Mouse (Mus musculus): Measurements from ENCODE around the gene Foxj3. TPM values are rescaled to one million over a fixed set of nuclear protein-coding genes. Genes with fewer than 3 reads are reported as not detected.

Gene Foxj3
- total and polyA plus RNA-seq, 3 experiments, result 12.5 to 51.8 (median 27.0) TPM

DNA sequence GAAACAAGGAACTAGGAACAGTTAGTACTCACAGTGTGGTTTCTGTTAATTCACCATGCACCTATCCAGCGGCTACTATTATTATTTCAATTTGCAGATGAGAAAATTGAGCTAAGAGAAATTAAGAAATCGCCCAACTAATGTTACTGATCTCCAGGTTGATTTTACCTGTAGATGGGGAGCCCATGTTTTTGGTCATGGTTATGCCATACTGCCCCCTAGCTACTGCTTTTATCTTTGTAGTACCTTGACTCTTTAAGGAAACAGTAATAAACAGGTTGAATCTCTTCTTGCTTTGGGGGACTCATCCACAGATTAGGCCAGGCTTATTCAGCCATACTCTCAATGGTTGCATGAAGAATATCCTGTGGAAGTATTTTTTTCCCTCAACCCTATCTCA lies 5.0 kb upstream of the Foxj3 start:
- Histone ChIP-seq H3K9me3 (replicated peaks) (no peaks in the 10 kb centered on the region), H3K4me3 (ENCODE audit: low read depth, low read length) (no peak overlapping the region), H3K27me3 (ENCODE audit: insufficient read depth, low read length) (peaks cover 9% of the 10 kb centered on the region; the same call in 1 of the 2 replicates), H3K36me3 (replicated peaks) (no peaks in the 10 kb centered on the region), H3K4me1 (ENCODE audit: insufficient read depth, low read depth, low read length) (peaks cover 3% of the 10 kb centered on the region; the same call in 1 of the 2 replicates)
- ATAC-seq (ENCODE audit: extremely low read depth, insufficient number of reproducible peaks, low FRiP score, poor library complexity, severe bottlenecking), result no peak
- TF ChIP-seq POLR2AphosphoS5 (IDR thresholded peaks at IDR 0.05; ENCODE audit: insufficient replicate concordance, low read depth, low read length) (no peak), CTCF (IDR thresholded peaks at IDR 0.05; ENCODE audit: low read depth, low read length) (no peak), TAL1 (conservative IDR thresholded peaks at IDR 0.05; ENCODE audit: low read depth, low read length) (no peak), GATA2 (IDR thresholded peaks at IDR 0.05; ENCODE audit: borderline replicate concordance, low read depth, low read length) (no peak), GATA1 (IDR thresholded peaks at IDR 0.05; ENCODE audit: borderline replicate concordance, low read length) (no peak)
- no peak for DNase-seq (ENCODE audit: low spot score)

DNA sequence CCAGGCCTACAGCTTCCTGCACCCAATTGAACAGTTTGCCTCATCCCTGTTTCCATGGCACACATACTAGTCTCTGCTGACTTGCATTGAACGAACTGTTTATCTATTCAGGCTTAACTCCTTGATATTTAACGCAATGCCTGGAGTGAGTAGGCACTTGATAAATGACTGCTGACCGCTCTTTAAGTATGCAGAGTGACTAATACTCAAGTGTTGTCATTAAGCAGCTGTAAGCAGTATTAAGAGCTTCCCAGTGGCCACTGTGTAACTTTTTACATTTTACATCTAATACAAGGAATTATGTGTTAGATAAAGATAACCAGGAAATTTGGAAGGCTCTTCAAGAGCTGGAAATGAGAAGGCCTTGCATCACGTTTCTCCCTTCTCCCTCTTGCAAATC lies 1.7 kb upstream of the Foxj3 start:
- Histone ChIP-seq H3K9me3 (replicated peaks) (no peaks in the 10 kb centered on the region), H3K4me1 (ENCODE audit: insufficient read depth, low read depth, low read length) (peaks cover 7% of the 10 kb centered on the region), H3K36me3 (replicated peaks) (no peaks in the 10 kb centered on the region), H3K4me3 (ENCODE audit: low read depth, low read length) (no peak overlapping the region), H3K27me3 (ENCODE audit: insufficient read depth, low read length) (peaks cover 9% of the 10 kb centered on the region; the same call in 1 of the 2 replicates)
- no peak for TF ChIP-seq CTCF (IDR thresholded peaks at IDR 0.05; ENCODE audit: low read depth, low read length)
- no peak for TF ChIP-seq POLR2AphosphoS5 (IDR thresholded peaks at IDR 0.05; ENCODE audit: insufficient replicate concordance, low read depth, low read length)
- no peak for TF ChIP-seq TAL1 (conservative IDR thresholded peaks at IDR 0.05; ENCODE audit: low read depth, low read length)
- no peak for TF ChIP-seq GATA2 (IDR thresholded peaks at IDR 0.05; ENCODE audit: borderline replicate concordance, low read depth, low read length)
- TF ChIP-seq GATA1 (IDR thresholded peaks at IDR 0.05; ENCODE audit: borderline replicate concordance, low read length), result no peak
- ATAC-seq (ENCODE audit: extremely low read depth, insufficient number of reproducible peaks, low FRiP score, poor library complexity, severe bottlenecking) (no peak), DNase-seq (ENCODE audit: low spot score) (no peak)

DNA sequence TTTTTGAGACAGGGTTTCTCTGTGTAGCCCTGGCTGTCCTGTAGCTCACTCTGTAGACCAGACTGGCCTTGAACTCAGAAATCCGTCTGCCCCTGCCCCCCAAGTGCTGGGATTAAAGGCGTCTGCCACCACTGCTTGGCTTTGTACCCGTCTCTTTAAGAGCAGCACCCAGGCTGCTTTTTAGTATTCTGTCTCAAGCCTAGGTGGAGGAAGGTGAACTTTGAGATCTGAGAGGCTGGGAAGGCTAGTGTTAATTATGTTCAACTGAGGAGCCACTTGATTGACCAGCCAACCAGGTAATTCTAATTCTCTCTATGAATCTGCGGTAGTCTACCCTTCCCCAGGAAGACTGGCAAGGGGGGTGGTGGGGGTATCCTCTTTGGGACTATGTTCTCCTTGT lies 632 bp downstream of the Foxj3 start:
- TF ChIP-seq CTCF (IDR thresholded peaks at IDR 0.05; ENCODE audit: low read depth, low read length), result no peak
- no peak for TF ChIP-seq GATA2 (IDR thresholded peaks at IDR 0.05; ENCODE audit: borderline replicate concordance, low read depth, low read length)
- no peak for TF ChIP-seq TAL1 (conservative IDR thresholded peaks at IDR 0.05; ENCODE audit: low read depth, low read length)
- no peak for TF ChIP-seq GATA1 (IDR thresholded peaks at IDR 0.05; ENCODE audit: borderline replicate concordance, low read length)
- no peak for TF ChIP-seq POLR2AphosphoS5 (IDR thresholded peaks at IDR 0.05; ENCODE audit: insufficient replicate concordance, low read depth, low read length)
- no peak for ATAC-seq (ENCODE audit: extremely low read depth, insufficient number of reproducible peaks, low FRiP score, poor library complexity, severe bottlenecking)
- Histone ChIP-seq H3K4me1 (ENCODE audit: insufficient read depth, low read depth, low read length) (peaks cover 13% of the 10 kb centered on the region), H3K9me3 (replicated peaks) (no peaks in the 10 kb centered on the region), H3K4me3 (ENCODE audit: low read depth, low read length) (no peak overlapping the region), H3K36me3 (replicated peaks) (no peaks in the 10 kb centered on the region), H3K27me3 (ENCODE audit: insufficient read depth, low read length) (0 out of 2 replicates have a peak, but pooled peaks cover 3% of the 10 kb centered on the region)
- no peak for DNase-seq (ENCODE audit: low spot score)

DNA sequence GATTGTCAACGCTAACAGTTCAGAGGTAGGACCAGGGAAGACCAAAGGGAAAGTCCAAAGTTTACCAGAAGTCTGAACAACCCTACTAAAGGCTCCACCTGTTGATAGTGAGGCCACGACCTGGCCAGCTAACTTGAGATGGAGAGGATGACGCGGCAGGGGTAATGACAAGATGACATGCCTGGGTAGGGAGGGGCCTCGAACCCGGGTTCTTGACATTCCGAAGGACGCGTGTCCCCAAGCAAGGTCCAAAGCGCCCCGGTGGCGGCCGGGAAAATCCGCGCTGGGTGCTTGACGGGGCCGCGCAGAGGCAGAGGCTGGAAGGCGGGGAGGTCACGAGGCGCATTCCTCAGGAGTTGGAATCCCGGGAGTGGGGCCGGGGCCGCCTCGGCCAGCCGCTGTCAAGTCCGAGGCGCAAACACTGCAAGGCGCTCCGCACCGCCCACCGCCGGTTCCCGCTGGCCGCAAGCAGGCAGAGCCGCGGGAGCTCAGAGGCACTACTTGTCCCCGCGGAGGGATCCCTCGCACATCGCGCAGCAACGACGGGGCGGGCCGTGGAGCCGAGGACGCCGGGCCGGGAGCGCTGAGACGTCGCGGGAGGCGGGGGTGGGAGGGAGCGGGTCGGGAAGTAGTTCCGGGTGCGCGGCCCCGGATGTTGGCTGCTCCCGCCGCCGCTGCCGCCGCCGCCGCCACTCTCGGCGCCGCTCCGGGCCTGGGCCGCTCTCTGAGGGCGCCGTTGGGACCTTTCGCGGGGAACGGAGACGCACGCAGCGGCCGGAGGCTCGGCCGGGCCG lies 2.4 kb downstream of the Foxj3 start, which contains the start of gene Frg2f1:
Gene Frg2f1, minus strand, starts transcription at position 499 of the 794 bp plus-strand sequence.
- H3K27me3 ChIP-seq (ENCODE audit: insufficient read depth, low read length), result no peaks in the 10 kb centered on the region
- peaks cover 17% of the 10 kb centered on the region for H3K4me1 ChIP-seq (ENCODE audit: insufficient read depth, low read depth, low read length)
- H3K9me3 ChIP-seq (replicated peaks), result no peaks in the 10 kb centered on the region
- no peak for TF ChIP-seq POLR2AphosphoS5 (IDR thresholded peaks at IDR 0.05; ENCODE audit: insufficient replicate concordance, low read depth, low read length)
- TF ChIP-seq GATA2 (IDR thresholded peaks at IDR 0.05; ENCODE audit: borderline replicate concordance, low read depth, low read length), result no peak
- TF ChIP-seq CTCF (IDR thresholded peaks at IDR 0.05; ENCODE audit: low read depth, low read length), result no peak
- no peak for TF ChIP-seq TAL1 (conservative IDR thresholded peaks at IDR 0.05; ENCODE audit: low read depth, low read length)
- peaks cover 2% of the 10 kb centered on the region for H3K36me3 ChIP-seq (replicated peaks)
- DNase-seq (ENCODE audit: low spot score) (peak; percentile 87), ATAC-seq (ENCODE audit: extremely low read depth, insufficient number of reproducible peaks, low FRiP score, poor library complexity, severe bottlenecking) (peak; percentile 45; the same call in 1 of the 2 replicates)
- peak within 1 kb of the TSS; percentile 98 for H3K4me3 ChIP-seq (ENCODE audit: low read depth, low read length)

DNA sequence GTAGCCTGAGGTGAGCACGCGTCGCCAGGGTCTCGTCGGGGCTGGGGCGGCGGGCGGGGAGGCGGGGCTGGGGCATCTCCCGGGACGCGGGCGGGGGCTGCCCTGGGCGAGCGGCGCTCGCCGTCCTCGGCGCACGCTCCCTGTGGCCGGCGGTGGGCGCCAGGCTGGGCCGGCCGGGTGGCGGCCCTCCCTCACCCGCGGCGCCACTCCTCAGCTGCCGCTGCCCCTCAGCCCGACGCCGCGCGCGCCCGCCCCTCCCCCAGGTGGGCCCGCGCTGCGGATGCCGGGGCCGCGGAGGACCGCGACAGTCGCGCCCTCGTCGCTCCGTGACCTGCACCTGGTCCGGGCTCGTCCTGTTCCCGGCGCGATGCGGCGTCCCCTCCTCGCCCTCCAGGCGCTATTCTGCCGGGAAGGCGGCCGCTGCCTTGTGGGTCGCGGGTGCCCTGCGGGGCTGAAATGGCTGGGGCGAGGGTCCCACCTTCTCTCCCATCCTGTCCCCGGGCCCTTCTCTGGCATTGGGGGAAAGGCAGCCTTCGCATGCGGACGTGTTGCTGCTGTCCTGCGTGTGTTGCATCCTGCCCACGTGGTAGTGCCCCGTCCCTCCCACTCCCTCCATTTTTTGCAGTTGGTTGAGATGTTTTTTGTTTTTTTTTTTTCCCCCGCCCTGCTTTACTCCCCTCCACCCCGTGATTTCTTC lies 3.2 kb downstream of the Foxj3 start:
- TF ChIP-seq GATA2 (IDR thresholded peaks at IDR 0.05; ENCODE audit: borderline replicate concordance, low read depth, low read length), result no peak
- TF ChIP-seq CTCF (IDR thresholded peaks at IDR 0.05; ENCODE audit: low read depth, low read length), result no peak
- TF ChIP-seq POLR2AphosphoS5 (IDR thresholded peaks at IDR 0.05; ENCODE audit: insufficient replicate concordance, low read depth, low read length), result no peak
- TF ChIP-seq GATA1 (IDR thresholded peaks at IDR 0.05; ENCODE audit: borderline replicate concordance, low read length), result no peak
- TF ChIP-seq TAL1 (conservative IDR thresholded peaks at IDR 0.05; ENCODE audit: low read depth, low read length), result no peak
- peak overlapping the region; percentile 98 for H3K4me3 ChIP-seq (ENCODE audit: low read depth, low read length)
- peaks cover 17% of the 10 kb centered on the region for H3K4me1 ChIP-seq (ENCODE audit: insufficient read depth, low read depth, low read length)
- peak; percentile 68 for DNase-seq (ENCODE audit: low spot score)
- no peaks in the 10 kb centered on the region for H3K9me3 ChIP-seq (replicated peaks)
- peak; percentile 36 for ATAC-seq (ENCODE audit: extremely low read depth, insufficient number of reproducible peaks, low FRiP score, poor library complexity, severe bottlenecking)
- no peaks in the 10 kb centered on the region for H3K27me3 ChIP-seq (ENCODE audit: insufficient read depth, low read length)
- H3K36me3 ChIP-seq (replicated peaks), result peaks cover 2% of the 10 kb centered on the region

DNA sequence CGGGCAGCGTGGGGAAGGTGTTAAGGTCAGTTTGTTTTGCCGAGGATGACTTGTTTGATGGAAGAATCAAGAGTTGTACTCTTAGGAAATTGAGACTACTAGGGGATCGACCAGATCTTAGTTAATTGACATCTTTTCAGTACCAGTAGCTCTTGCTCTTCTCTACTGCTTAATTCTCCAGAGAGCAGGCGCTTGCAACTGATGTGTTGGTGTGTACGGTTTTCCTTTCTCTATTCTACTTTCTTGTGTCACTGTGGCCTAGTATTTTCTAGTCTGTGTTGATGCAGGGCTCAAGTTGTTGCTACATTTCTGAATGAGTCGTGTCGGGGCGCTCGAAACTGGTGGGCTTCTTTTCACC lies 3.7 kb downstream of the Foxj3 start:
- H3K4me3 ChIP-seq (ENCODE audit: low read depth, low read length), result peak overlapping the region; percentile 98
- no peaks in the 10 kb centered on the region for H3K9me3 ChIP-seq (replicated peaks)
- no peaks in the 10 kb centered on the region for H3K27me3 ChIP-seq (ENCODE audit: insufficient read depth, low read length)
- TF ChIP-seq POLR2AphosphoS5 (IDR thresholded peaks at IDR 0.05; ENCODE audit: insufficient replicate concordance, low read depth, low read length), result no peak
- no peak for TF ChIP-seq GATA2 (IDR thresholded peaks at IDR 0.05; ENCODE audit: borderline replicate concordance, low read depth, low read length)
- no peak for TF ChIP-seq CTCF (IDR thresholded peaks at IDR 0.05; ENCODE audit: low read depth, low read length)
- no peak for TF ChIP-seq TAL1 (conservative IDR thresholded peaks at IDR 0.05; ENCODE audit: low read depth, low read length)
- TF ChIP-seq GATA1 (IDR thresholded peaks at IDR 0.05; ENCODE audit: borderline replicate concordance, low read length), result no peak
- peaks cover 2% of the 10 kb centered on the region for H3K36me3 ChIP-seq (replicated peaks)
- no peak for ATAC-seq (ENCODE audit: extremely low read depth, insufficient number of reproducible peaks, low FRiP score, poor library complexity, severe bottlenecking)
- peaks cover 17% of the 10 kb centered on the region for H3K4me1 ChIP-seq (ENCODE audit: insufficient read depth, low read depth, low read length)
- no peak for DNase-seq (ENCODE audit: low spot score)

All from G1E (cell line).